Mouse (Mus musculus): ENCODE data around the gene Sbsn. TPM values are rescaled to one million over a fixed set of nuclear protein-coding genes. Genes with fewer than 3 reads are reported as not detected.
A peak's percentile ranks its signal among the peaks of the same experiment; 100 is the strongest.
"Not testable (repeated sequence)": the region's sequence is repeated elsewhere in the genome, so short reads cannot be mapped to it uniquely, and the experiment has no call there.

Sbsn gene
- 10 to 100 TPM in 1 of 2 experiments, 1 to 10 TPM in 1; 5.5 to 10.0 TPM for total RNA-seq (2021)
- long read RNA-seq, experiment 1 = 0 reads
- long read RNA-seq, experiment 2 = 0 reads

DNA sequence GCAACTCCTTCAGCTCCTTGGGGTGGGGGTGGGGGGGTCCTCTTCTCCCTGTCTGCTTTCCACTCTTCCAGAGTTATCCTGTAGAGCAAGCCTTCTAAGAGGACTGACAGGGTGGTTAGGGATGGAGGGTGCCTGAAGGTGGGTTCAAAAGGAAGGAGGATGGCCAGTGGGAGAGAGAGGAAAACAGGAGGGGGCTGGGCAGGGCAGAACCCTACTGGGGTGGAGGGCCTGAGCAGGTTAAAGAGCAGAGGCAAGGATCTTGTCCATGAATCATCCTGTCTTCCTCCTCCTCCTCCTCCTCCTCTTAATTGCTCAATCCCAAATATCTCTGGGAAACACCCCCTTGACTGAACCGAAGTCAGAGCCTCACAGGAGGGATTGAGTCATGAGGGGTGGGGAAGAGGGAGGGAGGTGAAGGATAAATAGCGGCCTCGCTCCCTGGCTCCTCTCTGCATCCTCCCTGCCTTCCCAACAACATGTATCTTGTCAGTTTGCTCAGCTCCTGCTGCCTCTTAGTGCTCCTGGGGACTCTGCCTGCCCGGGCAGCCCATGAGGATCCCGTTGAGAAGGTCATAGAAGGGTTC lies at the start of gene Sbsn:
Gene Sbsn (plus strand): TSS at position 386 of the 584 bp plus-strand sequence.
- DNase-seq (ENCODE audit: low spot score in 2 of 2) = no peak
- intact Hi-C loops (cut with DNase I) = no loop called here

DNA sequence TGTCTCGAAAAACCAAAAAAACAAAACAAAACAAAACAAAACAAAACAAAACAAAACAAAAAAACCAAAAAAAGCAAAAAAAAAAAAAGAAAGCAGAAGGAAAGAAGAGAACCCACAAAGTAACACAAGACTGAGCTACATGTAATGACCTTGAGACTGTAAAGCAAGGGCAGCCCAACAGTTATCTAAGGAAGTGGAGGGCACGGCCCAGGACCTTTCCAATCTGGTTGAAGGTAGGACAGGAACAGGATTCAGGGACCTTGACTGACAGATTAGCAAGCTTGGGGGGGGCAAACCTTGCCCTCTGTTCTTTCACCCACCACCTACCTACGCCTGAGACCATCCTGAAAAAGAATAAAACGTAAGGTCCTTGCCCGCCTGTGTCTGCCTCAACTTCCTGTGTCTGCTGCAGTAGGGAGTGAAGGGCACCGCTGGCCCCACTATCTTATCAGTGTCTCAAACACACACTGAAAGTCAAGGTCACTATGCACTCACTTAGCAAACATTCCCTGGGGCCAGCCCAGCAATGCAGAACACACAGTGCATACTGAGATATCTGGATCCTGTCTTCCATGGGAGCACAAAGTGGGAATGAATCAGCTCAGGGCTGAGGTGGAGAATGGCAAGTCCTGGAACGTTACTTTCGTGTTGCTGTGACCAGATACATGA lies 44.9 kb upstream of the Sbsn start:
- intact Hi-C loops (cut with DNase I) = no loop called here
- no peak for DNase-seq (ENCODE audit: low spot score in 2 of 2)

DNA sequence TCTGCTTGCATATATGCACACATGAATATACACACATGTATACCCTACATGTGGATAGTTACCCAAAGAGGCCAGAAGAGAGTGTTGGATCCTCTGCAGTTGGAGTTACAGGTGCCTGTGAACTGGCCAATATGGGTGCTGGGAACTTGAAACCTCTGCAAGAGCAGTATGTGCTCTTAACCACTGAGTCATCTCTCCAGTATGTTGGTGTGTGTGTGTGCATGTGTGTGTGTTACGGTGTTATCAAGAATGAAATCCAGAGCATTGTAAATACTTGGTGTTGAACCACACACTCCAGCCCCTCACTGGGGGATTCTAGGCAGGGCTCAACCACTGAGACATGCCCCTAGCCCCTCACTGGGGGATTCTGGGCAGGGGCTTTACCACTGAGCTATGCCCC lies 43.8 kb upstream of the Sbsn start:
- no peak for DNase-seq (ENCODE audit: low spot score in 2 of 2)
- intact Hi-C loops (cut with DNase I) = no loop called here

DNA sequence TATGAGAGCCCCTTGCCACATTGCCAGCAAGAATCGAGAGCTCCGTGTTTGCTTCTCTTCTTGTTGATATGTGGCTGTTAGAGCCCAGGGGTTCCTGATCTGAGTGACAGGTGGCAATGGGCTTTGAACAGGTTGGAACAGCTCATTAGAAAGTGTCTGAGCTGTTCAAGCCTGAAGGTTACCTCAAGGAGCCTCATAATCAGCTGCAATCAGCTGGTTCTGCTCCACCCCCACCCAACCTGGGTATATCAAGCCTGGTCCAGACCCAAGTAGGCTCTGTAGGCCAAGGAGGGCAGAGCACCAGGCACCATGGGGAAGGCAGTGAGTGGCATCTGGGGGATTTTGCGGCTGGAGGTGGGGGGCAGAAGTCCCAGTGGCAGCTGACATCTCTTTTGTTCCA lies 39.3 kb upstream of the Sbsn start, which contains the start of gene Atp4a:
Gene Atp4a (plus strand): TSS at position 268 of the 400 bp plus-strand sequence.
- intact Hi-C loops (cut with DNase I) = no loop called here
- DNase-seq (ENCODE audit: low spot score in 2 of 2) = no peak

DNA sequence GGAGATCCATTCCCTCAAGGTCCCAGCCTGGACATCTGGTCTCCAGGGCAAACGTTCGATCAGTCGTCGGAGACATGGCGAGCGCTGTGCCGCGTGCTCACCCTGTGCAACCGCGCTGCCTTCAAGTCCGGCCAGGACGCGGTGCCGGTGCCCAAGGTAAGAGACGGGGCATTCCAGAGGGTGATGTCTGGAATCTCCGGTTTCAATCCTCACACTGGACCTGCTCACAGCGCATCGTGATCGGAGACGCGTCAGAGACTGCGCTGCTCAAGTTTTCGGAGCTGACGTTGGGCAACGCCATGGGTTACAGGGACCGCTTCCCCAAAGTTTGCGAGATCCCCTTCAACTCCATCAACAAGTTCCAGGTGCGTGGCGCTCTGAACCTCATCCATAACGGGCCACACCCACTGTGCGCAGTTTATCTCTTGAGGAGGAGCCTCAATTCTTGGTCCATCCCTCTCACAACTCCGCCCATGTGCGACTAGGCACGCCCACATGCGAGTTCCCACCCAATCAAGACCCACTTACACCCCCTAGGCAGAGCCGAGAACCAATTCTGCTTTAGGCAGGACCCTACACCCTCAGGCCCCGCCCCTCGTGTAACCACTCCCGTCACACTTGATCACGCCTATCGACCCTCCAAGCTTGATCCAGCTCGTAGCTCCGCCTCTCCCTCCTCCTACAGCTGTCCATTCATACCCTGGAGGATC lies 34.1 kb upstream of the Sbsn start:
- peak; percentile 52 to 62 for DNase-seq (ENCODE audit: low spot score in 2 of 2)
- intact Hi-C loops (cut with DNase I) = no loop called here

DNA sequence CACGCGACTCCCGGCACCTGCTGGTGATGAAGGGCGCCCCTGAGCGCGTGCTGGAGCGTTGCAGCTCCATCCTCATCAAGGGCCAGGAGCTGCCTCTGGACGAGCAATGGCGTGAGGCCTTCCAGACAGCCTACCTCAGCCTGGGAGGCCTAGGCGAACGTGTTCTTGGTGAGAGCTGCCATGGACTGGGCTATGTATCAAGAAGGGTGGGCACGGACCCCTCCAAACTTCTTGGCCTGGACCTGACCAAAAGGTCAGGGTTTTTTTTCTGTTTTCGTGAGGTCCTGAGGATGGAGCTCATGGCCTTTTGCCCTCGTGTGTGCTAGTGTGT lies 33.6 kb upstream of the Sbsn start:
- no peak for DNase-seq (ENCODE audit: low spot score in 2 of 2)
- intact Hi-C loops (cut with DNase I) = no loop called here

DNA sequence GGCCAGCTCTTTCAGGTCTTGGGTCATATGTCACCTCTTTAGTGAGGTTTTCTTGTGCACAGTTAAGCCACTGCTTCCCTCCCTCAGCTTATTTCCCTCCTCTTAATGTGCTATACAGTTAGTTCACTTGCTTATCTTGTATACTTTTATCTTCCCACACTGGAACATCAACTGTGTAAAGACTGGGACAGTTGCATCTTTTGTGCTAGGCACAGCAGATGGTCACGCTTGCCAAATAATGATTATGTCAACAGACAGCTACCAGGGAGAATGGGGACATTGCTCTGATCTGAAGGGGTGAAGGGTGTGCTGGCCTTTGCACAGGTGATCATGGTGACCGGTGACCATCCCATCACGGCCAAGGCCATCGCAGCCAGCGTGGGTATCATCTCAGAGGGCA lies 31.6 kb upstream of the Sbsn start:
- intact Hi-C loops (cut with DNase I) = loop anchor here (5.0 kb wide), 1 partner anchor 52 kb away; no protein-coding TSS in a partner anchor
- DNase-seq (ENCODE audit: low spot score in 2 of 2) = no peak

DNA sequence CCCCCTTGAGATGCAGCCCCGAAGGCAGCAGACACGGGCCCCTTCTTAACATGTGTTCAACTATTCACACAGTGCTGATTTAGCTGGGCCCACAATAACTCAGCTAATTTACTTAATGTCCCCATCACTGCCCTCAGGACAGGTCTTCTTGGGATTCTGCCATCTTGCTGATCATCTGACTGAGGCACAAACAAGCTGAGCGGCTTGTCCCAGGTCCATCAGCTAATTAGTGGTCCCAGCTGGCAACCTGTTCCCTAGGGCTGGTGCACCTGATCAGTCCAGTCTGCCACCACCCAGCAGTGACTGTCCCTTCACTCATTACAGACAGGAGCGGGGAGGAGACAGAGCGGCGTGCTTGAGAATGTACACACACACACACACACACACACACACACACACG lies 30.0 kb upstream of the Sbsn start:
- intact Hi-C loops (cut with DNase I) = loop anchor here (5.0 kb wide), 1 partner anchor 54 kb away; no protein-coding TSS in a partner anchor
- DNase-seq (ENCODE audit: low spot score in 2 of 2) = no peak

DNA sequence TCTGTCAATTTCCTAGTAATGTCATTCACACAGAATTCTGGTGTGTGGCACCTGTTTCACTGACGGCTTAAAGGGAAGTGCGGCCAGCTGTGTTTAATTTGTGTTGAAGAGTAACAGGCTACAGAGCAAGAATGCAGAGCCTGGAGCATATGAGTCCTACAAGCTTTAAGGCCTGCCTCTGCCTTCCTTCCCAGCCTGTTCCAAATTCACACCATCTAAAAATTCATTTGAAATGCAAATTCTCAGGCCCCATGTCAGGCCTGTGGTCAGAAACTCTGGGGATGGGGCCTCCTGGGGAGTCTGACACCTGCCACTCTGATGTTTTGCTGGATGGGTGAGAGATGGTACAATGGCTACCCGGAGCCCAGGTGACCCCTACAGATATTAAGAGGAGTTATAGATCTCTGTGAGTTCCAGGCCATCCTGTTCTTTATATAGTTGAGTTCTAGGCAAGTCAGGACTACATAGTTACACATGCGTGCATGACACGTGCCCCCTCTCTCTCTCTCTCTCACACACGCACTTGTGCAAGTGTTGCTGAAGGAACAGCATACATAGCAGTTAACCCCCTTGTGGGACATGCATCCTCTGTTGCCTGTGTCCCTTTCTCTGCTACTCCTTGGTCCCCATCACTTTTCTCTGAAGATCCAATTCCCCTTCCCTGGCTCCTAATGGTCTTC lies 27.9 kb upstream of the Sbsn start:
- intact Hi-C loops (cut with DNase I) = loop anchor here (5.0 kb wide), 1 partner anchor 56 kb away; no protein-coding TSS in a partner anchor
- DNase-seq (ENCODE audit: low spot score in 2 of 2) = no peak

DNA sequence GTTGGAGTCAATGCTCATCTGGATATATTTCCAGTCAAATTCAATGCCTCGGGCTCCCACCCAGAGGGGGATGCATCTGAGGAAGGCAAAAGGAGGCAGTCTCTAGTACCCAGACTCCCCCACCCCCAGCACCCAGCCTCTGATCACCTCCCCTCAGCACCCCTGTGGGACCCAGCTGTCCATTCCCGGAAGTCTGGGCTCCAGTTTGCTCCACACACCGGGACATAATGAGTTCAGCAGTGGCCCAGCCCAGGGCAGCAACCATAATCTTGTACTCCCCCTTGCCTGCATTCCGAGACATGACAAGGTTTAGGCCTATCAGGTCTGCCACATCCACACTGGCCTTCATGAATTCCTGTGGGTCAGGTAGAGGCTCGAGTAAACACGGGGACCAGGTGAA lies 23.1 kb upstream of the Sbsn start:
- intact Hi-C loops (cut with DNase I) = no loop called here
- DNase-seq (ENCODE audit: low spot score in 2 of 2) = no peak

DNA sequence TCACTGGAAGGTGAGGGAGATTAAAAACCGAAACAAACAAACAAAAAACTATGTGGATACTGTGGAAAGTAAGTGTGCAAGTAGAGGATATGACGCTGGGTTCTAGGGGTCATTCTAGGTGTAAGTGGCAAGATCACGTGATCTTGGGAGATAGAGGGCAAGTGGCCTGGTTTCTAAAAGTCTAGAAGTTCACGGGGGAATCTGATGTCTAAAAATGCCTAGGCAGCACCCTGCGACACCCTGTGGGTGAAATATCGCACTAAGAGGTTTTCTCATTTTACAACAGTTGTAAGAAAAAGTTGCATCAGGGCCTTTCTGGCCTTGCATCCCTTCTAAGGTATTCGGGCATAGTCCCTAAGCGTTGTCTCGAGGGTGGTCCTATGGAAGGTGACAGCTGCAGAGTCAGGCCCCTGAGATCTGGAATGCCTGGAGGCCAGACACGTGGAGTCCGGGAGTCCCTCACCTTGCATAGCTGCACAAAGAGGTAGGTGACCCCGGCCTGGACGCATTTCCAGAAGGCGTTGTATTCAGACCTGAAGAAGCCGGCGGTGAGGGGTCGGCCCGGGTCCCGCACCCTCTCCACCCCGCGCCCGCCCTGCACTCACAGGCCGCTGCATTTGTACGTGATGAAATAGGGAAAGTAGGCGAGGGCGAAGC lies 22.4 kb upstream of the Sbsn start:
- DNase-seq (ENCODE audit: low spot score in 2 of 2) = no peak
- intact Hi-C loops (cut with DNase I) = no loop called here

DNA sequence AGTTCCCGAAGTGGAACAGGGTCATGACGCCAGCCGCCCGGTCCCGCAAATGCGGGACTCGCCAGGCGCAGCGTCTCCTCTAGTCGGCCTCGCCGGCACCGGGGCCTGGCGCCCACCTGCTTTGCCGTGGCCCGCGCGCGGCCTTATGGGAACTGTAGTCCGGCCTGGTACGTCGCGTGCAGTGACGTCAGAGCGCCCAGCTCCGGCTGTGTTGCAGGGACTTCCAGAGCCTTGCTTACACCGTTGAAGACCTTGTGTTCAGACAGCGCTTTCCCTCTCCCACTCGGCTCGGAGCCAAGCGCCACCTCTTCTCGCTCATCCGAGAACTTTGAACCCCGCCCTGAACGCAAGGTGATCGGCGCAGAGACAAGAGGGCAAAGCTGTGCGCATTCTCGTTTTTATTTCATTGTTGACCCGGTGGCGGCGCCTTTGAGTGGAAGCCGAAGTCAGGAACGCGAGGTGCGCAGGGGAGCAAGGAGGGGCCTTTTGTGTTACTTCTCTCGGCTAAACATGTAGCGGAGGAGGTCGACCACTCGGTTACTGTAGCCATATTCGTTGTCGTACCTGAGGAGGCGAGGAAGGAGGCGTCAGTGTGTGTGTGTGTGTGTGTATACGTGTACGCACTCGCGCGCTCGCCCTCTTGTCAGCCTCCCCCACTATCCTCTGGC lies 21.7 kb upstream of the Sbsn start, which contains the start of gene Tmem147:
Gene Tmem147 (minus strand): TSS at position 145 of the 668 bp plus-strand sequence.
- peak; percentile 96 for DNase-seq (ENCODE audit: low spot score in 2 of 2)
- intact Hi-C loops (cut with DNase I) = no loop called here

DNA sequence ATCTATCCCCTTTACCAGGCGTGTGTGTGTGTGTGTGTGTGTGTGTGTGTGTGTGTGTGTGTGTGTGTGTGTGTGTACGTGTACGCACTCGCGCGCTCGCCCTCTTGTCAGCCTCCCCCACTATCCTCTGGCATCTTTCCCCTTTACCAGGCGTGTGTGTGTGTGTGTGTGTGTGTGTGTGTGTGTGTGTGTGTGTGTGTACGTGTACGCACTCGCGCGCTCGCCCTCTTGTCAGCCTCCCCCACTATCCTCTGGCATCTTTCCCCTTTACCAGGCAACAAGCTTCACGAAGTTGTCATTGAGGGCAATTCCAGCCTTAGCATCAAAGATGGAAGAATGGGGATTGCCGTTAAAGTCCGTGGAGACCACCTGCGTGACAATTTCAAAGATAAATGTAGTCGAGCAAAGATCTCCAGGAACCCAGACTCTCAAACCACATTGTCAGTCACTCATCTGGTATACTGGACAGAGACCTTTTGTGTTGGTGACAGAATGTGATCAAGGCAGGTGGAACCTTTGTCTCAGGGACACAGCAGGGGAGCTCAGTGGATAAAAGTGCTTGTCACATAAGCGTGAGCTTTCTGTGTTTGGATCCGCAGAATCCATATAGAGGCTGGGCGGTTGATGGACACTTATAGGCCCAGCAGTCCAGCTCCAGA lies 21.1 kb upstream of the Sbsn start:
- peak in 1 of 2 experiments; percentile 53 for DNase-seq (ENCODE audit: low spot score in 2 of 2)
- intact Hi-C loops (cut with DNase I) = not testable (repeated sequence)

DNA sequence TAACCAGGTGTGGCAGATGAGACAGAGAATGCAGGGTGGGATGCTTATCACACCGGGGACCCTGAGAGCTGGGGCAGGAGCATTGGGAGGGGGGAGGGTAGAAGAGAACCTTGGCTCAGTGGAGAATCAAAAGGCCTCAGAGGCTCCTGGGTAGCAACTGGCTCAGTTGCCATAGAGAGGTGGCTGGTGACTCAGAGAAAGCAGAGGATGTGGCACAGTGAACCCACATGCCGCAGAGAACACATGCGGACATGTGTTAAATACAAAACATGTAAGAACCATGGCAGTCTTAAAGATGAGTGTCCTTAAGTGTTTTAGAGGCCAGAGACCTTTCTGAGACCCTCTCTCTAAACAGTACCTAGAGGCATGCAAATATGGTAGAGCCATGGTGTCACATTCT lies 15.1 kb upstream of the Sbsn start:
- intact Hi-C loops (cut with DNase I) = no loop called here
- DNase-seq (ENCODE audit: low spot score in 2 of 2) = no peak

DNA sequence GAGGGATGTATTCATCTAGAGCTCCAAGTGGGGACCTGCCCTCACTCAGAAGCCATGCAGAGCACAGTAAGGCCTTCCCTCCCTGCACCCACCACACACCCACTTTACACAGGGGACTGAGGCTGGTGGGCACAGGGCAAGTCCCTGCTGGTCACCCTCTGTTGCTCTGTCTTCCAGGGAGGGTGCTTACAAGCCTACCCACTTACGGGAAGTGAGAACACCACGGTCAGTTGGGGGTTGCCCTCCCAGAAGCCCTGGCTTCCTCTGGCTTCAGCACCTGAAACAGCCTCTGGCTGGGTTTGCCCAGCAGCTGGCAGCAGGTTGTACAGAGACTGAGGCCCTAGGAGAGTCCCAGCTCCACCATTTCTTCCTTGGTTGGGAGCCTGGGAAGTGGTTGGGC lies 8.7 kb upstream of the Sbsn start:
- intact Hi-C loops (cut with DNase I); DNase-seq (ENCODE audit: low spot score in 2 of 2): not testable (repeated sequence)

DNA sequence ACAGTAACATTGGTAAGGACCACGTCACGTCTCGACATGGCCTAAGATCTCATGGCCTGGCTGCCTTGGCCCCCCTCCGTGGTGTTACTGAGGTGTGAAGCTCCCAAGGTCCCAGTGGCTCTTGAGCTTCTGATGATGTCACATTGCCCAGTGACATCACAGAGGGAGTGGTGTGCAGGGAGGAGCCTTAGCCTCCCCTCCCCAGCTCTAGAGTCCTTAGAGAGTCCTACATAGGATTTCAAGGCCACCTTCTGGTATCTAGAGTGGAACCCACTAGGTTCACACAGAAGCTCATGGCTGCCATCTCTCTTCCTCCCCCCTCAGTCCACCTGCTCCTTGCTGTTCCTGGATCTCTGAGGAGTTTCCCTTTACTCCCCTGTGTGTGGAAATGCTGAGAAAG lies 7.7 kb upstream of the Sbsn start, which contains the start of gene Gapdhs:
Gene Gapdhs (minus strand): TSS at position 65 of the 400 bp plus-strand sequence.
- DNase-seq (ENCODE audit: low spot score in 2 of 2); intact Hi-C loops (cut with DNase I): not testable (repeated sequence)

DNA sequence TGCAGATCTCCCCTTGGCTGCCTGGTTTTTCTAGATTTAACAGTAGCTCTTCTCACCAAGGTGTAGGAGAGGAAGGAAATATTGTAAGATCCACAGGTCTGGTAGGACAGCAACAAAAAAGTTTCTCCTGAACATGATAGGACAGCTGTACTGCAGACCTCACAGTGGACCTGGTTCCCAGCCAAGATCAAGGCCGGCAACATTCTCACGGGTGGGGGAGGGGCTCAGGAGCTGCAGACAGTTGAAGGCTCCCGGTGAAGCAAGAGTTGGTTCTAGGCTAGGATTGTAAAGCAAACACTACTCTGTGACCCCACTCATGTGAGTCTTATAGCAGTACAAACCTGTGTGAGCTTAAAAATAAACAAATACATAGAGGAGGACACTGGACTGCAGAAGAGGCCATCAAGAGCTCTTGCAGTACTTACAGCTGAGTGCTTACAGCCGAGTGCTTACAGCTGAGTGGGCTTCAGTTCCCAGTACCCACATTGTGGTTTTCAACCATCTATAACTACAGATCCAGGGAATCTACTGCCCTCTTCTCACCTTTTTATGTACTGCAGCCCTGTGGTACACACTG lies 7.2 kb upstream of the Sbsn start:
- DNase-seq (ENCODE audit: low spot score in 2 of 2) = no peak
- intact Hi-C loops (cut with DNase I) = no loop called here
